Mouse (Mus musculus) liver, embryonic 14.5 days (tissue): Measurements from ENCODE around the gene Ppm1m.

Experiments
- CTCF ChIP-seq: IDR thresholded peaks from 2 replicates; pipeline ENCODE4 v1.5.1; 2016; ENCODE audit warnings: antibody characterized with exemption, low read depth, control low read depth
- EP300 ChIP-seq: IDR thresholded peaks from 2 replicates; pipeline ENCODE4 v1.6.1; 2016; ENCODE audit warnings: antibody characterized with exemption, low read depth

DNA sequence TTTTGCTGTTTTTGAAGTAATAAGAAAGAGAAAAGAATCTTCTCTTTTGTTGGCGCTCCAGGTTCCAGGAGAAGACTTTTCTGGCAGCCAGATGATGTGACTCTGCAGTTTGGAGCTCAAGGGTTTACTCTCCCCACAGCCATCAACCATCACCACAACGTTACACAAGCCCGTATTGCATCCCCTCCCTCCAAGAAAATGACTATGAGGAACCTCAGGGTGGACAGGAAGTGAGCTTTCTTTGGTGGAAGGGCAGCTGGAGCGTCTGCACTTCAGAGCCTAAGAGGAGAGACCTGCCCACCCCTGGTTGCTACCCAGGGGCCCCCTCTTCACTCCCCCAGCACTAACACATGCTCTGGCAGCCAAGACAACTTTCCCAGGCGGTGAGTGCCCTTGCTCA lies 52.3 kb downstream of the Ppm1m start:
- TF ChIP-seq CTCF (no peak), EP300 (no peak)
